Mouse (Mus musculus) midbrain, embryonic 10.5 days (tissue): Measurements from ENCODE around the gene Crim1. TPM values are rescaled to one million over a fixed set of nuclear protein-coding genes. Genes with fewer than 3 reads are reported as not detected.
"Not testable (repeated sequence)": the region's sequence is repeated elsewhere in the genome, so short reads cannot be mapped to it uniquely, and the experiment has no call there.

Source experiments
- DNase-seq: peaks from one replicate; pipeline ENCODE4 v3.0.0-alpha.2; 2017; ENCODE audit warnings: low spot score
- H3K27ac ChIP-seq: fragments of 300-500 bp; sonication (generic); replicated peaks from 2 replicates; pipeline ENCODE4 v1.5.1; 2016; ENCODE audit warnings: mild to moderate bottlenecking
- H3K27me3 ChIP-seq: fragments of 300-500 bp; sonication (generic); 2 replicates; pipeline ENCODE4 v1.6.1; 2016; ENCODE audit warnings: low read depth, mild to moderate bottlenecking; ENCODE audit not compliant: poor library complexity, severe bottlenecking
- H3K36me3 ChIP-seq: fragments of 300-500 bp; sonication (generic); 2 replicates; pipeline ENCODE4 v1.6.1; 2016; ENCODE audit warnings: mild to moderate bottlenecking, moderate library complexity
- H3K4me1 ChIP-seq: fragments of 300-500 bp; sonication (generic); 2 replicates; pipeline ENCODE4 v1.6.1; 2016
- H3K4me3 ChIP-seq: fragments of 300-500 bp; sonication (generic); 2 replicates; pipeline ENCODE4 v1.5.1; 2016; ENCODE audit warnings: mild to moderate bottlenecking, moderate library complexity
- H3K9me3 ChIP-seq: fragments of 300-500 bp; sonication (generic); replicated peaks from 2 replicates; pipeline ENCODE4 v1.6.1; 2016; ENCODE audit warnings: mild to moderate bottlenecking
- WGBS: fragments of 180-500 bp; shearing (Covaris S2); methylation state at CpG from one replicate; pipeline ENCODE4 v1.1.7; 2016; 5-methylcytosine and 5-hydroxymethylcytosine counted together
- polyA plus RNA-seq: library from polyadenylated mRNA; unstranded; fragments of >200 nt; fragmentation: Nextera tagmentation; extraction: Ambion mirVana; gene quantifications from 2 replicates; pipeline ENCODE4 v1.2.1, GENCODE M21; 2016

Crim1 gene
- polyA plus RNA-seq, 1 experiment from 2014 or later: 2.8 TPM

DNA sequence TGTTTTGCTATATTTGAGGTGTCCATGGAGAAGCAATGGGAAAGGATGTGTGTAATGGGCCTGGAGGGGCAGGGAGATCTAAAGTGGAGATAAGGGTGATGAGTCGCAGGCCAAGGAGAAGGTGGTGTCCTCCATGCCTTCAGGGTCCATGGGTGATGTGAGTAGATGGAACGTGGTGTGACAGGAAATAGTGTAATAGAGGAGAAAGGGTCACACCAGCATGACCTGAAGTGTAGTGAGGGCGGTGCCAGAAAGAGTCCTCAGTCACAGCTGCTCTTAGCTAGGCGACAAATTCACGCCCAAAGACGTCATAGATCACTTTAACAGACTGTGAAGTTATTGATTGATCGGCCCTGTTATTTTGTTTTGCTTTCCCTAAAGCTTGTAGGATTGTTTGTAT lies 41.2 kb downstream of the Crim1 start:
- H3K36me3 ChIP-seq: peaks cover 24% of the 10 kb centered on the region
- no peak overlapping the region for H3K4me3 ChIP-seq
- no peak for DNase-seq
- H3K27ac ChIP-seq: no peak overlapping the region
- H3K9me3 ChIP-seq: no peaks in the 10 kb centered on the region
- WGBS: 81% methylated on average over 7 of the region's 7 CpGs
- no peaks in the 10 kb centered on the region for H3K27me3 ChIP-seq
- peaks cover 20% of the 10 kb centered on the region for H3K4me1 ChIP-seq

DNA sequence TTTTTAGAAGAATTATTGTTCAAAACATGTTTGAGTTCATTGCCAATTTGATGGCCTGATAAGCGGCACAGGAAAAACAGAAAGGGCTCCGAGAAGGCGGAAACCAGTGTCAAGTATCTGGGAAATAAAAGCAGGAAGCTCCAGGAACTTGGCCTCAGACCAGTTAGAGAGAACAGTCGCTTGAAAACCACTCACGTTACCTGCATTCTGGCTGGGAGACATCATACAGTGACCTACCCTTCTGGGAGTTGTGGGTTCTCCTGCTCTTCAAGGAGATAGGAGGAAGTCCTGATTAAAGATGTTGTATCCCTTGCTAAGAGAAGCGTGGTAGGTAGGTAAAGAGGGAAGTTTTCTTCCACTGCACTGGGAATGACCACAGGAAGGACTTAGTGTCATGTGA lies 44.7 kb downstream of the Crim1 start:
- peaks cover 46% of the 10 kb centered on the region for H3K4me1 ChIP-seq
- no peak overlapping the region for H3K27ac ChIP-seq

DNA sequence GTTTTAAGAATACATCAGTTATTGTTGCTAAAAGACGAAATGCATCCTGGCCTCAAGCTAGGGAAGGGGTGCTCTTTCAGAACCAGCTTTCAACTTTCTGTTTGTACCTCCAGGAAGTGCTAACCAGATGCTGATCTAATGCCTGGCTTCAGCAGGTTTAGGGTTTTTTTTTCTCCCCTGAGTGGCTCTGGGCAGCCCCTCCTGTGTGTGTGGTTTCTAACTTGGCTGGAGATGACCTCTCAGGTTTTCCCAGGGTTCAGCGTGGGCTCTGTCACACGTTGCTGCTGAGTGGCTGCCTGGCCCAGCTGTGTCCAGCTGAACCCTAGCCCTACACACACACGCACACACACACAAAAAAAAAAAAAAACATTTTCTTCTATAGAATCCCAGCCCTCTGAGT lies 45.4 kb downstream of the Crim1 start:
- H3K27ac ChIP-seq: no peak overlapping the region
- H3K36me3 ChIP-seq: peaks cover 2% of the 10 kb centered on the region; the same call in 1 of the 2 replicates
- no peak overlapping the region for H3K4me3 ChIP-seq
- H3K4me1 ChIP-seq: peaks cover 46% of the 10 kb centered on the region
- no peaks in the 10 kb centered on the region for H3K9me3 ChIP-seq
- no peak for DNase-seq
- 78% methylated on average over 4 of the region's 4 CpGs for WGBS
- H3K27me3 ChIP-seq: no peaks in the 10 kb centered on the region

More for the DNA sequence above, 44.7 kb downstream of the Crim1 start:
- Histone ChIP-seq H3K9me3 (no peaks in the 10 kb centered on the region), H3K36me3 (peaks cover 9% of the 10 kb centered on the region), H3K4me3 (no peak overlapping the region), H3K27me3 (no peaks in the 10 kb centered on the region)
- WGBS: 83% methylated on average over 6 of the region's 6 CpGs
- no peak for DNase-seq

DNA sequence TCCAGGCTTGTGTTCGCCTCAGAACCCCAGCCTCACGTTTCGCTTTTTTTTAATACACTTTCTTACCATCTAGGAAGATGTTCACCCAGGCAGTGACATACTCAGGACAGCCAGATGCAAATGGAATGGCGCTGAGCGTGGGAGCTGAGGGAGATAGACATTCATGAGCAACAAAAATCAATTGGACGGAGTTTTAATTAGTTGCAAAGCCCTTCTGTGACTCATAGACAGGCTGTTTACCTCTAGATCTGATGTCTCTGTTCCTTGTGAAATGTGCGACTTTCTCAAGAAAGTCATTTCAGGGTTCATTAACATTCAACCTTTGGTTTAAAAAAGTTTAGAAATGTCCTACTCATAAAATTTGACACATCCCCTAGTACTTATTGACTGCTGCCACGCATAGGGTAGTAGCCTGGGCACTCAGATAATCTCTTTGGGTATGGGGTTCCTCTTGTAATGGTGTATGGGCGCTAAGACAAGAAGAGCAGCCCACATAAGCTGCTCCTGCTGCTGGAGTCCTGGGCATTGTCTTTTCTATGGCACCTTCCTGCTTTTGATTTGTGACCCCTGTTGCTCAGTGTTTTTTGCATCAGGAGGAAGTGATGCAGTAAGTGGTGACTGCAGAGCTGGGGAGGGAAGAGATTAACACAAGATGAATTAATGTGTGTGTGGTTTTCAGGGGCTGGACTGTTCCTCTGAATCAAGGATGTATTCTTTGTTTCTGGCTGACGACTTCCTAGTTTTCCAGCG lies 46.8 kb downstream of the Crim1 start:
- WGBS: 41% methylated on average over 11 of the region's 11 CpGs
- Histone ChIP-seq H3K9me3 (no peaks in the 10 kb centered on the region), H3K27ac (peak overlapping the region; percentile 67), H3K27me3 (no peaks in the 10 kb centered on the region), H3K4me3 (no peak overlapping the region; the same call in 1 of the 2 replicates), H3K4me1 (peaks cover 46% of the 10 kb centered on the region), H3K36me3 (no peaks in the 10 kb centered on the region)
- no peak for DNase-seq

DNA sequence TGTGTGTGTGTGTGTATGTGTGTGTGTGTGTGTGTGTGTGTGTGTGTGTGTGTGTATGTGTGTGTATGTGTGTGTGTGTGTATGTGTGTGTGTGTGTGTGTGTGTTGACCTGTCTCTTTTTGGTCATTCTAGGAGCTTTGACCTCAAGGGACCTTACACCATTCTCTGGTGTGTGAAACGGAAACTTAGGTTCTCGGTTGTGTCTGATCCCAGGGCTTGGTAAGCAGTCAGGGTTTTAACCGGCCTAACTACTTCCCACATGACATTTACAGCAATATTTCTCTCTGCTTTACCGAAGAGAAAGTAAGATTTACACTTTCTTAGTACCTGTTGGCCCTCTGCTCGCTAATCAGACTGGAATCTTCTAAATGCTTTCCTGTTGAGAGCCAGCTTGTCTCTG lies 48.1 kb downstream of the Crim1 start:
- Histone ChIP-seq H3K4me1 (peaks cover 43% of the 10 kb centered on the region), H3K4me3 (no peak overlapping the region), H3K9me3 (no peaks in the 10 kb centered on the region), H3K27me3 (no peaks in the 10 kb centered on the region), H3K36me3 (no peaks in the 10 kb centered on the region), H3K27ac (no peak overlapping the region)
- WGBS: 86% methylated on average over 5 of the region's 5 CpGs
- DNase-seq: no peak

DNA sequence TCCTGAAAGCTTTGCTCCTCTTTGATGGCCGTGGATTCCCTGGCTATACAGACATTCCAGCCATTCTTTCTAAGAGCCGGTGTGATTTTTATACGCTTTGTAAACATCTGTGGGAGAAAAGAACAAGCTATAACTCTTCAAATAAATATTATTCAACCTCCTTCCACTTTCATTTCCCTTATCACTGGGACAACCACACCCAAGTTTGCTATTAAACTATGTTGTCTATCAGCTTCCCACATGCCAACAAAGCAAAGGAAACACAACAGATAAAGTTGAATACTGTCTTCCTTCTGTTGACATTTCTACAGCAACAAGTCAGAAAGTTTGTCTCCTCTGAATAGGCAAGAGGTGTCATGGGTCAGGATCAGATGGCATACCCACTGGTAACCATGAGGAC lies 48.9 kb downstream of the Crim1 start:
- Histone ChIP-seq H3K27ac (no peak overlapping the region), H3K36me3 (no peaks in the 10 kb centered on the region), H3K9me3 (no peaks in the 10 kb centered on the region), H3K27me3 (no peaks in the 10 kb centered on the region), H3K4me1 (peaks cover 43% of the 10 kb centered on the region), H3K4me3 (no peak overlapping the region)
- 71% methylated on average over 3 of the region's 3 CpGs for WGBS
- DNase-seq: no peak

DNA sequence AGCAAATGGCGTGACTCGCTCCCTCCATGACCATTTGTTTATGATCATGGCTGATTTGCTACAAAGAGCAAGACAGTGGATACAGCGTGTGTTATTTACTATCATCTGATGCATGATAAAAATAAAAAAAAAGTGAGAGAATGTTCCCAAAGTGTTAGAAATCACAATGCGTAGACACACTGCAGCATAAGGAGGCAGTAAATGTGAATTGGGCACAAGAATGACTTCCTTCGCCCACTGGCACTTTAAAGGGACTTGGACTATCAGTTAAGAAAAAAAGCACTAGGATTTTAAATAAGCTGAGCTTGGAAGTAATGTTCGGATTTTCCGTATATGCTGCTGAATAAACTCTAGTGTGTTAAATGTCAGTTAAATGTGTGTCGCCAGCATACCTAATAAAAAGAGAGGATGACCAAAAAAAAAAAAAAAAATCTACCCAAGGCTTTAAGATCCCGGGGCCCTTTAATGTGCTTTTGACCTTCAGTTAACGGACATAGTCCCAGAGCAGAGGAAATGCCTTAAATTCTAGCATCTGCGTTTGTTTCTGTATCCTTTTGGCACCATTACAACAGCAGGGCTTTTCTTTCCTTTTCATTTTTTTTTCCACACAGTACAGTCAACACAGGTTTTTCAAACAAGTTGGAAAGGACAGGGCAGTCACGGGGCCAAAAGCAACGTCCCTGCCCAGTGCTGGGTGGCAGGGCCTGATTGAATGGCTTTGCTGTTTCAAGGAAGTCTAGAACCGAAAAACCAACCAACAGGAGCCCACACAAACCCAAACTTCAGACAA lies 50.3 kb downstream of the Crim1 start:
- Histone ChIP-seq H3K27me3 (no peaks in the 10 kb centered on the region), H3K36me3 (no peaks in the 10 kb centered on the region), H3K27ac (no peak overlapping the region), H3K9me3 (no peaks in the 10 kb centered on the region), H3K4me3 (no peak overlapping the region), H3K4me1 (peaks cover 39% of the 10 kb centered on the region)
- WGBS: 89% methylated on average over 14 of the region's 14 CpGs
- DNase-seq: no peak

DNA sequence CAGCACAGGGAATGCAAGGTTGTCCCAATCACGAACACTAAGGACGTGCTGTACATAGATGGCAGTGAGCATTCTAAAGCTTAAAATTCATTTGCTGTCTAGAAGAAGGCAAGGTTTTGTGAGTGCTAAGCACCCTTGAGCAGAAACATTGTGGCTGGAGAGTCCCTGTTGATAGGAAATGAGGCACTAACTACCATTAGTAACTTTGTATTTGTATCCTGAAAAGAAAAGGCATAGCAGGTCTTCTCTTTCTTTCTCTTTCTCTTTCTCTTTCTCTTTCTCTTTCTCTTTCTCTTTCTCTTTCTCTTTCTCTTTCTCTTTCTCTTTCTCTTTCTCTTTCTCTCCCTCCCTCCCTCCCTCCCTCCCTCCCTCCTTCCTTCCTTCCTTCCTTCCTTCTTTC lies 53.5 kb downstream of the Crim1 start:
- peaks cover 17% of the 10 kb centered on the region for H3K4me1 ChIP-seq
- WGBS: 98% methylated on average over 2 of the region's 2 CpGs
- not testable (repeated sequence) for H3K27me3 ChIP-seq, H3K36me3 ChIP-seq, H3K4me3 ChIP-seq, DNase-seq, H3K27ac ChIP-seq, H3K9me3 ChIP-seq

DNA sequence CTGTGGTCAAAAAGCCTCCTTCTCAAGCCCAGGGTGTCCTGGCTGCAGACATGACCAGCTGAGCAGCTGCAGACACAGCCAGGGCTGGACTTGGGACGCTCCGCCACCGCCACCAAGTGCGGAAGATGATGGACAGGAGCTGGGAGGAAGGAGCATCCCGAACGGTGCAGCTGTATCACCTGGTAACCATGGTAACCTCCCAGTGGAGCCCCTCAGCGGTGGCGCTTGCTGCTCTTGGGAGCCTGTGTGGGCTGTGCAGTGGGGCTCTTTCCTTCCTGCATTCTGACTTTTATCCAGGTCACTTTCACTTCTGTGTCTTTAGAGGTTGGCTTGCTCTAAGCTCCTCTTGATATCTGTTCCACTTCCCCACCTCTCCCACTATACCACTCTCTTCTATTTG lies 54.2 kb downstream of the Crim1 start:
- WGBS: 72% methylated on average over 8 of the region's 8 CpGs
- DNase-seq: no peak
- H3K27me3 ChIP-seq: no peaks in the 10 kb centered on the region

DNA sequence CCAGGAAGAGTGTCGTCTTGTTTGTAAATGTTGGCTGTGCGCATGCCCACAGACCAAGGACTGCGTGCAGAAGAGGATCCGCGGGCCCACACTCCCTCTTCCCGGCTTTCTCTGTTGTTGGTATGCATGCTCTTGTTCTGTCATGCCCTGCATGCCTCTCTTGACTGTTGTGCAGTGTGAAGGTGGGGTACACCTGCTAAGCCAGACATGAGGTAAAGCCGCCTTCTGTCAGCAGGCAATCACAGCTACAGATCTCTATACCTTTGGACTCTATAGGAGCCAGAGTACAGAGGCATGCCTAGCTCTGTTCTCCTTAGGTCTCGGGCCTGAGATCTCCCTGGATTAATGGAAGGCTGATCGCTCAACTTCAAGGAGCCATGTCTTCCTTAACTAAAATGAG lies 55.7 kb downstream of the Crim1 start:
- no peak overlapping the region for H3K27ac ChIP-seq
- WGBS: 94% methylated on average over 9 of the region's 9 CpGs
- H3K36me3 ChIP-seq: no peaks in the 10 kb centered on the region
- H3K9me3 ChIP-seq: peaks cover 5% of the 10 kb centered on the region; the same call in 1 of the 2 replicates
- peaks cover 9% of the 10 kb centered on the region for H3K4me1 ChIP-seq
- DNase-seq: no peak
- no peak overlapping the region for H3K4me3 ChIP-seq
- no peaks in the 10 kb centered on the region for H3K27me3 ChIP-seq

More for the DNA sequence above, 54.2 kb downstream of the Crim1 start:
- Histone ChIP-seq H3K9me3 (no peaks in the 10 kb centered on the region), H3K27ac (no peak overlapping the region), H3K4me3 (no peak overlapping the region), H3K36me3 (no peaks in the 10 kb centered on the region), H3K4me1 (peaks cover 11% of the 10 kb centered on the region)

DNA sequence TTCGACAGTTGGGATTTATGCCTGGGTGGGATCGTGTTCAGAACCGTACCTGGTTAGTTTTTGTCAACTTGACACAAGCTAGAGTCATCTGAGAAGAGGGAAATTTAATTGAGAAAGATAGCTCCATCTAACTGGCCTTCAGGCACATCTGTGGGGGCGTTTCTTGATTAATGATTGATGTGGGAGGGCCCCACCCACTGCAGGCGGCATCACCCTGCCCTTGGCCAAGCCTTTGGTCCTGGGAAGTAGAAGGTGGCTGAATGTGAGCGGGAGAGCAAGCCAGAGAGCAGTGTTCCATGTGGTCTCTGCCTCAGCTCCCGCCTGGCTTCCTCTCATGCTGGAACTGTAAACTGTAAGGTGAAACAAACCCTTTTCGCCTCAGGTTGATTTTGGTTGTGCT lies 56.5 kb downstream of the Crim1 start:
- H3K27me3 ChIP-seq: no peaks in the 10 kb centered on the region
- H3K9me3 ChIP-seq: peaks cover 5% of the 10 kb centered on the region; the same call in 1 of the 2 replicates
- no peak for DNase-seq
- no peak overlapping the region for H3K4me3 ChIP-seq
- WGBS: 88% methylated on average over 8 of the region's 8 CpGs
- no peak overlapping the region for H3K27ac ChIP-seq
- H3K36me3 ChIP-seq: no peaks in the 10 kb centered on the region
- H3K4me1 ChIP-seq: peaks cover 9% of the 10 kb centered on the region

DNA sequence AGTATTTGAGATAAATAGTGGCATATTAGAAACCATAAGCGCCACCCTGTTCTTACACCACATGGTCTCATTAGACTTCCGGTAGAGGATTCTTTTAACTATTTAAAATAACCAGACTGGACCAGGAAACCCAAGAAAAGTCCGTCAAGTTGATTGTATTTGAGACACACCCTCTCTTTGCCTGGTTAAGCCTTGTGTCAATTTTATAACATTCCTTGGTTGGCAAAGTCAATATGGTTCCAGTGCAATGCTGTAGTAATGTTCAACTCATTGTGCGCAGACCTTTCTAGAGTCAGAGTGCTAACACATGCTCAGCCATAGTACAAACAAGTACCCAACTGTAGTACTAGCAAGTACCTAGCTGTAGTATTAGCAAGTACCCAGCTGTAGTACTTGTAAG lies 61.6 kb downstream of the Crim1 start:
- 92% methylated on average over 4 of the region's 4 CpGs for WGBS
- H3K27me3 ChIP-seq: no peaks in the 10 kb centered on the region
- 0 out of 2 replicates have a peak, but pooled peaks cover 5% of the 10 kb centered on the region for H3K36me3 ChIP-seq
- peaks cover 5% of the 10 kb centered on the region; the same call in 1 of the 2 replicates for H3K9me3 ChIP-seq
- DNase-seq: no peak
- H3K4me3 ChIP-seq: no peak overlapping the region
- no peak overlapping the region for H3K27ac ChIP-seq
- H3K4me1 ChIP-seq: 0 out of 2 replicates have a peak, but pooled peaks cover 5% of the 10 kb centered on the region

DNA sequence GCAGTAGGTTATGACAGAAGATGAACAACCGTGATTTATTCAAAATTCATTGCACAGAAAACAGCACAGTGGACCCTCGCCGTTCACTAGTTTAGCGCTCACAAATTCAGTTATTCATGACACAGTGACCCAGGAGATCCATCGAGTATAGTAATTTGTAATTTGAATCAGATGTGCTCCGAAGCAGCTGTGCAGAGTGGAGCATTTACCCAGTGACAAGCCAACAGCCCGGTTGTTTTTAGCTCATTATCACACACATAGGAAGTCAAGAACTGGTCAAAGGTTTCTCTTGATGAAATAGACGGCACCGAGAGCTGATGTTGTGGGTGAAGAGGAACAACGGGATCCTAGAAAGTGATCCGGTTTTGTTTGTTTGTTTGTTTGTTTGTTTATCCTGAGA lies 64.1 kb downstream of the Crim1 start:
- DNase-seq: no peak
- Histone ChIP-seq H3K4me1 (peaks cover 9% of the 10 kb centered on the region), H3K4me3 (no peak overlapping the region), H3K27me3 (no peaks in the 10 kb centered on the region), H3K27ac (no peak overlapping the region), H3K9me3 (peaks cover 5% of the 10 kb centered on the region; the same call in 1 of the 2 replicates), H3K36me3 (0 out of 2 replicates have a peak, but pooled peaks cover 5% of the 10 kb centered on the region)
- WGBS: 87% methylated on average over 11 of the region's 11 CpGs
